Mouse (Mus musculus): ENCODE measurements at regions not wholly inside any gene's neighbourhood (a gene's known extent, or its start where the extent isn't known, plus 50 kb on each side); places are given as distances from the start of the nearest gene placed in this dataset.

- no peak for ATAC-seq
- in situ Hi-C loops (cut with MboI; ENCODE audit: low pct_unique_long_range_greater_than_20kb) = no loop called here
These were observed 69.3 kb upstream of the Plxnc1 start for GRCm38 (mm10) chr10:95013946-95014345.

GRCm38 (mm10) chr10:95013213-95013915 lies 68.7 kb upstream of the Plxnc1 start:
- DNase-seq (ENCODE audit: low read depth, low spot score) (no peak), ATAC-seq (no peak)
- in situ Hi-C loops (cut with MboI; ENCODE audit: low pct_unique_long_range_greater_than_20kb) = no loop called here
- ChIA-PET CTCF (interaction anchor here (1.5 to 2.1 kb wide), 3 partner anchors 10 to 22 kb away, joined by 4 to 11 read pairs (median 7); no protein-coding TSS in a partner anchor), POLR2A (interaction anchor here (0.7 to 1.2 kb wide), 2 partner anchors 9 to 51 kb away, joined by 3 to 6 read pairs; no protein-coding TSS in a partner anchor)
- no peaks in the 10 kb centered on the region for H3K27me3 ChIP-seq
- TF ChIP-seq CTCF (IDR thresholded peaks at IDR 0.05) = no peak

More at GRCm38 (mm10) chr10:95013946-95014345, 69.3 kb upstream of the Plxnc1 start:
- TF ChIP-seq CTCF (IDR thresholded peaks at IDR 0.05) = no peak
- H3K27me3 ChIP-seq = no peaks in the 10 kb centered on the region
- ChIA-PET POLR2A (no interaction called here), CTCF (interaction anchor here (1.5 to 2.1 kb wide), 3 partner anchors 9 to 22 kb away, joined by 4 to 11 read pairs (median 7); no protein-coding TSS in a partner anchor)
- DNase-seq (ENCODE audit: low read depth, low spot score) = no peak

- DNase-seq (ENCODE audit: low read depth, low spot score) (no peak), ATAC-seq (no peak)
- ChIA-PET CTCF (no interaction called here), POLR2A (no interaction called here)
- no peaks in the 10 kb centered on the region for H3K27me3 ChIP-seq
- in situ Hi-C loops (cut with MboI; ENCODE audit: low pct_unique_long_range_greater_than_20kb) = no loop called here
- no peak for TF ChIP-seq CTCF (IDR thresholded peaks at IDR 0.05)
These were observed 65.7 kb upstream of the Plxnc1 start for GRCm38 (mm10) chr10:95010333-95010732.

- H3K27me3 ChIP-seq = no peaks in the 10 kb centered on the region
- no peak for DNase-seq (ENCODE audit: low read depth, low spot score)
- ATAC-seq = no peak
- ChIA-PET POLR2A (no interaction called here), CTCF (interaction anchor here (1.4 kb wide), 1 partner anchor 11 kb away, joined by 3 read pairs; no protein-coding TSS in a partner anchor)
- TF ChIP-seq CTCF (IDR thresholded peaks at IDR 0.05) = no peak
- in situ Hi-C loops (cut with MboI; ENCODE audit: low pct_unique_long_range_greater_than_20kb) = no loop called here
These were observed 64.4 kb upstream of the Plxnc1 start for GRCm38 (mm10) chr10:95009081-95009480.

- H3K27me3 ChIP-seq = no peaks in the 10 kb centered on the region
- in situ Hi-C loops (cut with MboI; ENCODE audit: low pct_unique_long_range_greater_than_20kb) = no loop called here
- no peak for TF ChIP-seq CTCF (IDR thresholded peaks at IDR 0.05)
- DNase-seq (ENCODE audit: low read depth, low spot score) (no peak), ATAC-seq (peak; percentile 79)
- ChIA-PET POLR2A (interaction anchor here (0.9 to 1.1 kb wide), 2 partner anchors 9 to 11 kb away, joined by 3 to 6 read pairs; no protein-coding TSS in a partner anchor), CTCF (interaction anchor here (0.8 to 3.0 kb wide), 6 partner anchors 9 to 29 kb away, joined by 3 to 9 read pairs (median 4); no protein-coding TSS in a partner anchor)
These were observed 59.6 kb upstream of the Plxnc1 start for GRCm38 (mm10) chr10:95004065-95004763.

GRCm38 (mm10) chr10:95003621-95004020 lies 59.0 kb upstream of the Plxnc1 start:
- no peaks in the 10 kb centered on the region for H3K27me3 ChIP-seq
- no peak for TF ChIP-seq CTCF (IDR thresholded peaks at IDR 0.05)
- ChIA-PET CTCF (interaction anchor here (0.7 to 3.0 kb wide), 7 partner anchors 10 to 30 kb away, joined by 3 to 9 read pairs (median 3); no protein-coding TSS in a partner anchor), POLR2A (interaction anchor here (1.1 kb wide), 1 partner anchor 10 kb away, joined by 3 read pairs; no protein-coding TSS in a partner anchor)
- in situ Hi-C loops (cut with MboI; ENCODE audit: low pct_unique_long_range_greater_than_20kb) = no loop called here
- ATAC-seq (peak; percentile 35), DNase-seq (ENCODE audit: low read depth, low spot score) (no peak)

GRCm38 (mm10) chr10:95001650-95002049 lies 57.0 kb upstream of the Plxnc1 start:
- in situ Hi-C loops (cut with MboI; ENCODE audit: low pct_unique_long_range_greater_than_20kb) = no loop called here
- ChIA-PET POLR2A (no interaction called here), CTCF (interaction anchor here (1.2 kb wide), 2 partner anchors 11 to 32 kb away, joined by 3 read pairs; no protein-coding TSS in a partner anchor)
- TF ChIP-seq CTCF (IDR thresholded peaks at IDR 0.05) = no peak
- ATAC-seq = no peak
- no peak for DNase-seq (ENCODE audit: low read depth, low spot score)
- no peaks in the 10 kb centered on the region for H3K27me3 ChIP-seq

GRCm38 (mm10) chr10:94999716-95000115 lies 55.1 kb upstream of the Plxnc1 start:
- in situ Hi-C loops (cut with MboI; ENCODE audit: low pct_unique_long_range_greater_than_20kb) = loop anchor here (25.0 kb wide), 1 partner anchor 888 kb away; no protein-coding TSS in a partner anchor
- no peak for TF ChIP-seq CTCF (IDR thresholded peaks at IDR 0.05)
- no peak for DNase-seq (ENCODE audit: low read depth, low spot score)
- H3K27me3 ChIP-seq = no peaks in the 10 kb centered on the region
- POLR2A ChIA-PET = no interaction called here
- no peak for ATAC-seq
- CTCF ChIA-PET = no interaction called here
